Mouse (Mus musculus) retina, adult 2 months (tissue): ENCODE results near the gene Gm49450.
"Not testable (repeated sequence)": the region's sequence is repeated elsewhere in the genome, so short reads cannot be mapped to it uniquely, and the experiment has no call there.

Source experiments
- DNase-seq: peaks from one replicate; pipeline ENCODE4 v3.0.0-alpha.2; 2012; ENCODE audit warnings: low read depth, low spot score

Gene Gm49450

DNA sequence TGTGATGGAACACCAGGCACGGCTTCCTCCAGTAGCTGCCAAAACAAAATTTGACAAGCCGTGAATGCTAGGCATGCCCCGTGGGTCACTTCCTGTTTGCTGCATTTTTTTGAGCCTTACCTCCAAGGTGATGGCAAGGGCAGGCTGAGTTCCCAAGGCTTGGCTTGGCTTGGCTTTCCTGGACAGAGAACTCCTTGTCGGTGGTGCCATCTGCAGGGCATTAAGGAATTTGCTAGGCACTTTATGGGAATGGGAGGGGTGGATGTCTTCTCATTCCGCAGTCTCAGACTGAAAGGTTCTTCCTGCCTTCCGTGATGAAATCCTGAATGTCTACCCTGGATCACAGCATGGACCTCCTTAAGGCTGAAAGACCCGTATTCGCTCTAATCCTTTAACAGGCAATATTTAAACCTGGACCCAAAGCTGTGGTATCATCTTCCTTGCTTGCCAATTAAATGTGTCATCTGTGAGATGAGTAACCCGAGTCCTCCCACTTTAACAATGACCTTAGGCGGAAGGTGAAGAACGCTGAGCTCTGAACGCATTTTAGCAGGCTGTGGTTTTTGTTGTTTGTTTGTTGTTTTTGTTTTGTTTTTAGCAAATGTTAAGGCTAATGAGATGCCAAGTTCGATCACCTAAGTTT is 24.6 kb downstream of the Gm49450 start:
- DNase-seq = peak; percentile 65

DNA sequence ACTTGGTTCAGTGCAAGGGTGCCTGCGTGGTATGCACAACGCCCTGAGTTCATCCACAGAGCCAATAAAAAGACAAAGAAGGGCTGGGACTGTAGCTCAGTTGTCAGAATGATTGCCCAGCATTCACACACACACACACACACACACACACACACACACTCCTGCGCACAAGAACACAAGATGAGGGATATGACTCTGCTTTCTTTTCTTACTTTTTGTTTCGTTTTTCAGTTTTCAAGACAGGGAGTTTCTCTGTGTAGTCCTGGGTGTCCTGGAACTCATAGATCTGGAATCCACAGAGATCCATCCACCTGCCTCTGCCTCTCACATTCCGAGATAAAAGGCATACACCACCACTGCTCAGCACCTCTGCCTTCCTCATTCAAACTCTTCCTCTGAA is 25.8 kb downstream of the Gm49450 start:
- no peak for DNase-seq

GRCm38 (mm10) chr15:98924682-98925081 is 28.7 kb downstream of the Gm49450 start:
- DNase-seq = no peak

DNA sequence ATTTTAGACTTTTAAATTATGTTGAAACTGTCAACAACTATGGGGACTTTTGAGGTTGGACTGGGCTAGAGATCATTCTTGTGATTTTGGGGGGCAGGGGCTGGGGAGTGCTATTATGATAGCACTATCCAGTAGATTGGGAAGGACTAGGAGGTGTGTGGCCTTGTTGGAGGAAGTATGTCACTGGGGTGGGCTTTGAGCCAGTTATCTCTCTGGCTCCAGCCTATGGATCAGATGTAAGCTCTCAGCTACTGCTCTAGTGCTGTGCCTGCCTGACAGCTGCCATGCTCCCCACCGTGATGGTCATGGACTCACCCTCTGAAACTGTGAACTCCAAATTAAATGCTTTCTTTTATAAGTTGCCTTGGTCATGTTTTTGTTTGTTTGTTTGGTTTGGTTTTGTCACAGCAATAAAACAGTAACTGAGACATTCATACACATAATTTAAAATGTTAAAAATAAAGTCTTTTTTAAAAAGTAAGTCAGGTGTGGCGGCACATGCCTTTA is 30.3 kb downstream of the Gm49450 start:
- DNase-seq = no peak

DNA sequence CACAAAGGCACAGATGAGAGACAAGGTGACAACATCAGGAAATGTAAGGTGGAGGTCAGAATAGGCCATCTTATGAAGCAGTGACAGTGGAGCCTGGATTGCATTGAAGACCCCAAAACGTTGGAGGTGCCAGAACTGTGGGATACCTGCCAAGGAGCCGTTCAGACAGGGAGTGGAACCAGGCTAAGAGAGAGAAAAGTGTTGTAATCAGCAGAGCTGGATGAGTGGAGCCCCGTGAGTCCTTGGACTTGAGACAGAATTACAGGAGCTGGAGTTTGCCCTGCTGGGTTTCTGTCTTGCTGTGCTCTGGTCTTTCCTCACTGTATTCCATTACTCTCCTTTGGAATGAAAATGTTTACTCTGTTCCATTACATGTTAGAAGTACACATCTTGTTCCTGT is 30.8 kb downstream of the Gm49450 start:
- no peak for DNase-seq

- no peak for DNase-seq
Measured at GRCm38 (mm10) chr15:98921510-98921909, 31.8 kb downstream of the Gm49450 start.

DNA sequence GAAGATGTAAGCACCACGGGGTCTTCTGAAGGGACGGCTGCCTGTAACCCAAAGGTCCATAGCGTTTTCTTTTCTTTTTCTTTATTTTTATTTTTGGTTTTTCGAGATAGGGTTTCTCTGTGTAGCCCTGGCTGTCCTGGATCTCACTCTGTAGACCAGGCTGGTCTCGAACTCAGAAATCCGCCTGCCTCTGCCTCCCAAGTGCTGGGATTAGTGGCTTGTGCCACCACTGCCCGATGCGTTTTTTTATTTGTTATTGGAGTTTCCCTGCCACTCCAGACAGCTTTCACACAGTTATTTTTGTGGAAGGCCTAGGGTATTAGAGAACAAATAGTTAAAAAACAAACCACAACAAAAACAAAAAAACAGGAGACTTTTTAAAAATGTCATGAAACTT is 34.9 kb downstream of the Gm49450 start:
- DNase-seq = not testable (repeated sequence)

GRCm38 (mm10) chr15:98917538-98918498 is 35.5 kb downstream of the Gm49450 start, which contains the start of gene Lmbr1l:
TSS of gene Lmbr1l (minus strand) at chr15:98918231.
- DNase-seq = peak; percentile 96

DNA sequence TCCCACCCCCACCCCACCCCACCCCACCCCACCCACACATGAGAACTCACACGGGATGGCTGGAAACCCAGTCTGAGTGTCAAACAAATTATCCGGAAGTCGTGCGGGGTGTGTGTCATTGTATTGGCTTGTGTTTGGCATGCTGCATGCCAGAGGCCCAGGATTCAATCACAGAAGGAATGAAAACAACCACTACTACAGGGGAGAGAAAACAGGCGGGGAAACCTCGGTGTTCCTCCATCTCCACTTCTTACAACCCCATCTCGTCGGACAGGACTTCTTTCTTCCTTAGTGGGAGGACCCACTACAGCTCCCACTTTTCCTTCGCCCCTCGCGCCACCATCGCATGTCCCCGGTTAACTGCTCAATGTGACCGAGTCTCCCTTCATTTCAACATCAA is 36.3 kb downstream of the Gm49450 start:
- DNase-seq = no peak

DNA sequence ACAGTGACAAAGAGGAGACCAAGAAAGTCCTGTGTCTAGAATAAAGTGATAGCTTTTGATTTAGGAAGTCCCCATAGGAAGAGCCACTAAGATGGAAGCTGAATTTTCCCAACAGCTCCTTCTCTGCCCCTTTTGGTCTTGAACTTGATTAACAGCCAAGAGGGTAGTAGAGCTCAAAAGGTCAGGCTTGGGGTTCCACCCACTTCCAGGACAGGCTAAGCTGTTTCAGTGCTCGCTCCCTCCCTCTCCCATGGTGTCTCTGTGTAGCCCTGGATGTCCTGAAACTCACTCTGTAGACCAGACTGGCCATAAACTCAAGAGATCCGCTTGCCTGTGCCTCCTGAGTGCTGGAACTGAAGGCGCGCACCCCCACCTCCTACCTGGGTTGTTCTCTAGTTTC is 37.3 kb downstream of the Gm49450 start:
- no peak for DNase-seq

GRCm38 (mm10) chr15:98914903-98915302 is 38.4 kb downstream of the Gm49450 start:
- no peak for DNase-seq

DNA sequence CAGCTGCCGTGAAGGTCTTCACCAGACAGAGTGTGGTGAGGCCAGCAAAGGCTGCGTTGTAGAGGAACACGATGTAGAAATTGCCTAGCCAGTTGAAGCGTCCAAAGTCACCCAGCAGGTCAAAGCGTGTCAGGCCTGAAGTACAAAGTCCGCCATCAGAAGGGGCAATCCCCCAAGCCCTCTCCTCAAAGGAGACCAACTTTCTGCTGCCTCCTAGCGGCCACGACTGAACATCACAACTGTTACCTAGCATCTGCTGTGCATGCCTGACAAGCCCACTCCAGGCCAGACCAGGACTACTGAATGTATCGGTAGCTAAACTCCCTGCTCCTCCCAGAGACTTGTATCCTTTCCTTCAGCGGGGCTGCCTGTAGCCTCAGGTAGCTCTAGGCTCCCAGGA is 48.7 kb downstream of the Gm49450 start:
- no peak for DNase-seq

DNA sequence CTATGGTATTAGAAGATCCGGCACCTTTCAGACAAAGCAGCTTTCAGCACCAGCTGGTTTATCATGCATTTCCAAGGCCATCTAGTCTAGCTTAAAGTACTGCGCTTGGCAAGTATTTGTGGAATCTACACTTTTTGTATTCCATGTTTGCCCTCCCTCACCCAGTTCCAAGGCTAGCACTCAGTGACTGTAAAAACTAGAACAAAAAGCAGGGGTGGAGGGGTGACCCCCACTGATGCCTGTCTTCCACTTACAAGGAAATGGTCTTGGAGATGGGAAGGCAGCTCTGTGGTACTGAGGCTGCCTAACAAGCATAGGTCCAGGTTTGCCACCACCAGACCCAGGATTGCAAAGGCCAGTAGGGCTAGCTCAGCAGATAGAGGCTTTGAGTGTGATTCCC is 50.8 kb downstream of the Gm49450 start:
- no peak for DNase-seq

DNA sequence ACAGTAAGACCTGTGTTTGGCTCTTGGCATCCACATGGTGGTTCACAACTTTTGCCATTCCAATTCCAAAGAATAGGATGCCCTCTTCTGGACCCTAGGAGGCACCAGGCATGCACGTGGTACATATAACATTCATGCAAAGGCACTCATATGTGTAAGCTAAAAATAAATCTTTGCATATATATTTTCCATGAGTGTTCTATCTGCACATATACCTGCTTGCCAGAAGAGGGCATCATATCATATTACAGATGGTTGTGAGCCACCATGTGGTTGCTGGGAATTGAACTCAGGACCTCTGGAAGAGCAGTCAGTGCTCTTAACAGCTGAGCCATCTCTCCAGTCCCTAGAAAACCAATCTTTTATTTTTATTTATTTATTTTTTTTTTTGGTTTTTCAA is 51.8 kb downstream of the Gm49450 start:
- DNase-seq = no peak

DNA sequence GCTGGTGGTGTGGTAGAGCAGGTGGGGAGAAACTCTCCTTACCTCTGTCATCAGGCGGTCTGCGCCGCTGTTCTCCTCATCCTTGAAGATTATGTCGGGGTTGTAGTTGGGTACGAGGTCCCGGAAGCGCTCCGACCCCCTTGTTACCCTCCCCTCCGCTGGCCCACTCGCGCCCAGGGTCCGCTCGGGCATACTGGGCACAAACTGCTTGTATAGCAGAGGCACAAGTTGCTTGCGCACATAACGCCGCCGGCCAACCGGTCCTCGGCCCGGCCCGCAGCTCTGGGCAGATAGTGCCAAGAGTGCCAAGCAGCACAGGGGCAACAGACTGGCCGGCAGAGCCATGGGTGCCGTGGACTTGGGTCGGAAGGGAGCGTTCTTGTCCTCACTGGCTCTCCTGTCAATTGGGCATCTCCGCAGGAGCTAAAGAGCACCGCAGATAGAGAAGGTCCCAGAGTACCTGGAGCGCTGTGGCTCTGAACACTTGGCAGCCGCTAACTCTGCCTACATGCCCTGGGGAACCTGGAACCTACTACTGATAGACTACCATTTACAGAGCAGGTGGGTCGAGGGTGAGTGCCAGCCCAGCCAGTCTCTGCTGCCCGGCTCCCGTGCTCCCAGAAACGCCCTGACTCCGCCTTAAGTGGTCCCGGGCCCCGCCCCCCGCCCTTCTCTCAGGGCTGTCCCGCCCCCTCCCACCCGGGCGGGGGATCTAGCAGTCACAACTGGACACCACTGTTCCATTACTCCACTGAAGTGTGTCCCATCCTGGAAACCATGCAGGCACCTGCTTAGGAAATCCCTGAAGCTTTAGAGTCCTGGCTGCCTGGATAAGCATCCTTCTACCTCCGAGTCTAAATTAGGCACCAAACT is 55.2 kb downstream of the Gm49450 start, which contains the start of gene Dhh:
Gene Dhh, minus strand, starts transcription at position 613 of the 873 bp plus-strand sequence.
- no peak for DNase-seq

DNA sequence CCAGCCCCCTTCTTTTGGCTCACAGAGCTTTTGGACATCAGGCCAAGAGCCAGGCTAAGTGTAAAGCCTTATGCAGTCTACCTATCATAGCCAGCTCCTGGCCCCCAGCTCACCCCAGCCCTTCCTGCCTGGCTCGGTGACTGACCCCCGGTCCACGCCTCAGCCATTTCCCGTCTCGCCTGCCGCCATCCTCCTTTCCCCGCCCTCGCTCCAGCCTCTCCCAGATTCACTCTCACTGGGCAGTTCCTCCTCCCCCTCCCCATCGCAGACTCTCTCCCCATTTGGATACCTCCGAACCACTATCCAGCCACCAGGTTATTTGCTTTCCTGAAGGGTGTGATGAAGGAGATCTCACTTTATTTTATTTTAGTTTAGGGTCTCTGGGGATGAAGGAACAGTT is 55.9 kb downstream of the Gm49450 start:
- no peak for DNase-seq

DNA sequence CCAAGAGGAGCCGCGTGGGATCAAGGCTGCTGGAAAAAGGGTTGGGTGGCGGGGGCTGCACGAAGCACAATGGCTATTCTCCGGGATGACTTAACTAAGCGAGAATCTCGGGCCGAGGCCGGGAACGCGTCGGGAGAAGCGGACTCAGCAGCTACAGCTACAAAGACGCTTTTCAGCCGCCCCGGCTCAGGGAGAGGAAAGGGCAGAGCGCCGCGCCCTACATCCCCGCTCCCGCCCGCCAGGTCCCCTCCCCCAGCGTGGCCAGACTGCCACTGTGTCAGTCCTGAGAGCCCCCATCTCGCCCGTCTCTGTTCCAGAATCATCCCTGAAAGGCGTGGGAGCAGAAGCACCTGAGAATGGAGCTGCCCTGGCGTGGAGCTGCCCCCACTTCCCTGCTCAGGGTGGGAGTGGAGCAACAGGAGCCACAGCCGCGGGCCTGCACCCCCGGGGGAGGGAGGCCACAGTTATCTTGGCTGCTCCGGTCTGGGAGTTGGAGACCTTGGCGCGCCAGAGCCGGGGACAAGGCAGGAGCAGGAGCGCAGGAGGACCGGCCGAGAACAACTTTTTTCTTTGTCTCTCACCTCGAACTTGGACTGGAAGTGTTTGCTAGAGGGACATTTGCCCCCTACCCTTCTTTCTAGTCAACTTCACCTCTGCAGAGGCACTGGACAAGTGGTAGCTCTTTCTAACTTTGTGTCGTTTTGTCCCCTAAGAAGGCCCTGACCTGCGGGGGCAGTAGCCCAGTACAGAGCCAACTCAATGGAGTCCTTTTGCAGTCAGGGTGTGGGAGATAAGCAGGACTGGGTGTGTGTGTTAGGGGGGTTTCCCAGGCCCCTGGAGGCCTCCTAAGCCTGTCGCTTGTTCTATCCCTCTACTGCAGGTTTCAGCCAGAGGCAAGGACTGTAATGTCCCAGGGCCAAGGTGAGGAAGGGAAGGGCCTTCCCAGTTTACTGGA is 57.4 kb downstream of the Gm49450 start:
- DNase-seq = no peak

DNA sequence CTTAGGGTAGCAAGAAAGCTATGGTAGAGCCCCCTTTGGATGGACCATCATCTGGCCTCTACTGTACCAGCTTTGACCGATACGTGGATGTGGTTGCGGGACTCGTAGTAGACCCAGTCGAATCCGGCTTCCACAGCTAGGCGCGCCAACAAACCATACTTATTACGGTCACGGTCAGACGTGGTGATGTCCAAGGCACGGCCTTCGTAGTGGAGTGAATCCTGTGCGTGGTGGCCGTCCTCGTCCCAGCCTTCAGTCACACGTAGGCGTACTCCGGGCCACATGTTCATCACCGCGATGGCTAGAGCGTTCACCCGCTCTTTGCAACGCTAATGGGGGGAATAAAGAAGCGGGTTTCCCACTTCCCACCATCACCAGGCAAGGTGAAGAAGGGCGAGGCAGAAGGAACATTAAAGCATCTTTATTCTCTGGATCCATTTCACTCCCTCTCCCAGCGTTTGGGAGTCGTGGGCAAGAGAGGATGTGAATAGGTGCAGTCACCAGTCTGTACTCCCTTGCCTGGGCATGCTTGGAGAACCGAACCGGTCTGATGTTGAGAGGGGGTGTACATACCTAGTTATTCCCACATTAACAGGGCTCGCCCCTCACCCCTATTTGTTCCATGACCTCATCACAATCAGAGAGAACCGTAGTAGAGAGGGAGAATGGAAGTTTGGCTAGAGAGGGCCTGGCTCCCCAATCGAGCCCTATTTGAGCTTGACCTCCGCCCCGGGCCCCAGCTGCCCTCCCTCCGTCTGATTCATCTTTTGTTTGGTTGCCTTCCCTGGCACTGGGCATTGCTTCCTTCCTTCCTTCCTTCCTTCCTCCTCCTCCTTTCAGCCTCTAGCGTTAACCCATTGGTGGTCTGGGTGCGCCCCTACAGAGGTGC is 58.4 kb downstream of the Gm49450 start:
- no peak for DNase-seq

DNA sequence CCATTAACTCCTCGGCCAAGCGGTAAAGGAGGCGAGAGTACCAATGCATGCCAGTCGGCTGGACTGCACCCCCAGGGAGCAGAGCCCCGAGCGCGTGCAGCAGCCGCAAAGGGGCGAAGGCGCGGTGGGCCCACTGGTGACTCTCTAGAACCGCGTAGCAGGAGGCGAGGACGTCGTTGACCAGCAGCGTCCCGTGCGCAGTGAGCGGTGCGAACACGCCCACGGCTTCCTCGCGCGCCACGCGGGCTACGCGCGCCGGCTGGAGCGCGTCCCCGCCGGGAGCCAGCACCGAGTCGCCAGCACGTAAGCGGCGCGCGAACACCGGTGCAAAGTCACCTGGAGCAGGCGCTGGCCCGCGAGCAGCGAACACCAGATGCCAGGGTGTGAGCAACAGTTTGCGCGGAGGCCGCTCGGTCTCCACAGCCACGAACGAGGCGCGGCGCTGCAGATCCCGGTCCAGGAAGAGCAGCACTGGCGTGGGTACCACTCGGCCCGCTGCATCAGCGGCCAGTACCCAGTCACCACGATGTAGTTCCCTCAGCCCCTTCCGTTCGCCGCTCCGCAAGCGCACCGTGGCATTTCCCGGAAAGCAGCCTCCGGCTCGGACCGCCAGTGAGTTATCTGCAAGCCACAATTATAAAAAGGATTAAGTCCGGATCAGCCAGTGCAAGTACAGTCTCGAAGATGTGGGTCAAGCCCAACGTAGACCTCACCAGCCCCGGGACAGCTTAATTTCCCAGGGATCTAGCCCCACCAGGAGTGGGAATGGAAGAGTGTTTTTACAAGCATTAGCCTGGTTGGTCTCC is 59.2 kb downstream of the Gm49450 start, which contains the start of gene Rhebl1:
Gene Rhebl1, minus strand, starts transcription at position 601 of the 806 bp plus-strand sequence.
- peak; percentile 67 for DNase-seq
